Mouse (Mus musculus) kidney, adult 18-20 months (tissue): Measurements from ENCODE around the gene Btbd2.

ENCODE experiments used
- DNase-seq: peaks from one replicate; pipeline ENCODE4 v3.0.0; 2021

Gene Btbd2

DNA sequence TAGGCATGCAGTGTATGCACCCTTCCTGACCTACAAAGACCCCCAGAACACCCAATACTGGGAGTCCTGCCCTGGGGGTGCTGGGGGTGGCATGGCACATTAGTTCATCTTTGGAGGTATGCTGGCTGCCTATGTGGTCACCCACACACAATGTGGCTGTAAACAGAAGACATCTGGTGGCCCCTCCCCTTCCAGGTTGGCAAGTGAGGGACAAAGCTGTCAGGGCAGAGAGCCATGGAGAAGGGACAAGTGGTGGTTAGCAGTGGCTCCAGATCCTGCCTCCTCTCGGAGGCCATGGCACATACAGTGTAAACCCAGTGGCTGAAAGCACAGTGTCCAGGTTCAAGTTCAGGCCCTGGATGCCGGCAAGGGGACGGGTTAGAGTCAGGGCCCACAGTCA is 29.7 kb upstream of the Btbd2 start:
- no peak for DNase-seq

DNA sequence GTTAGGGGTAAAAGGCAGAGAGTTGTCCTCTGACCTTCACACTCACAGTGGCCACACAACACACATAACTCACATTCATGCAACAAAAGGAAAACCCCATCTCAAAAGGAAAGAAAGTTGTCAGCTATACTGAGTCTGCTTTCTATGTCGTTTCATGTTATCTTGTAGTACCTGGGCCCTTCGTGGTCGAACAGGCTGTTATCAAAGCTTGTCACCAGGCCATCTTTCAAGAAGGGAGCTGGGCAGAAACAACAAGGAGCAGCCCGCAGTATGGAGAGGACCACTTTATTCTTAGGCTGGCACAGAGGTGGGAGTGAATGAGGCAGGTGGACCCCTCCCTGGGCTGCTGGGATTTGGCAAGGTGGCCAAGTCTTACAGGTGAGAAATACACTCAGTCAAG is 28.1 kb upstream of the Btbd2 start:
- no peak for DNase-seq

GRCm38 (mm10) chr10:80684214-80684613 is 27.3 kb upstream of the Btbd2 start:
- DNase-seq = peak; percentile 83

DNA sequence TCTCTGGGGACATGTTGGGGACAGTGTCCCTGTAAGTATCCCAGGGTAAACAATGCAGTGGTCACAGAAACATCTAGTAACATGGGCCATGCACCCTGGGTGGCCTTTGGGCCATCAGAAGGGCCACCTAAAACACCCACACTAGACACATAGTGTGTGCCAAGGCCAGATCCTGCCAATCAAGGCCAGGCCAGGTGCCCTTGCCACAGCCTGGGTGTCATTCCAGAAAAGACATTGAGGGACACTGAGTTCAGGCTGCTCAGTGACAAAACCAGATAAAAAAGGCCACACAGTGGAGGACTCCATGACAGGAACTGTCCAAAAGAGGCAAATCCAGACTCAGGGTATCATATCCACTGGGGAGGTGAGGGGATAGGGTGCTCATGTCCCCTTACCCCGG is 26.8 kb upstream of the Btbd2 start:
- DNase-seq = no peak

GRCm38 (mm10) chr10:80682003-80682402 is 25.1 kb upstream of the Btbd2 start:
- DNase-seq = no peak

GRCm38 (mm10) chr10:80680260-80680696 is 23.4 kb upstream of the Btbd2 start:
- DNase-seq = no peak

DNA sequence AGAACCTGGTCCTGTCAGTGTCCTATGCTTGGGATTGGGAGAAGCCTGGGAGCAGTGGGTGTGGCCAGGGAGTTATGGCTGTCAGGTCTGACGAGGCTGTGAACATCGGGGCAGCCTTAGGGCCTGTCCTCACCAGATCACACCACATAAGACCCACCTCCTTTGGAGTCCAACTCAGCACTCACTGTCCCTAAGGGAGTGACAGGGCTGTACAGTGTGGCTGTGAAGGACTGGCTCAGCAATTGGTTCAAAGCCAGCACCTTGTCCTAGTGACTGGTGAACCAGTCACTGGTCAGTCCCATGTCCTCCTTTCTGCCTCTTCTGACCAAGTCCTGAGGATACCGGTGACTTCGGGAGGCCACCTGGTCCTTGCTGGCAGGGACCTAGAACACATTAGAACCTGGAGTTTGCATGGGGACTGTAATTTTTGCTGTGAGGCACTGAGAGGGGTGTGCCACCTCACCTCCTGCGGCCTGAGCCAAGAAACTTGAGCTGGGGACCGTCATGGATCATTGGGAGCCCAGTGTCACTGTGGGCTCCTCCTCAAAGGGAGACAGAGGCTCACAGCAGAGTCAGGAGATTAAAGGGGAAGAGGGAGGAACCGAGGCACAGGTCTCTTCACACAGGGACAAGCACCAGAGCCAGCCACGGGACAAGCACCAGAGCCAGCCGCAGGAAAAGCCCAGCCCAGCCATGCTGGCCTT is 22.8 kb upstream of the Btbd2 start:
- DNase-seq = no peak

DNA sequence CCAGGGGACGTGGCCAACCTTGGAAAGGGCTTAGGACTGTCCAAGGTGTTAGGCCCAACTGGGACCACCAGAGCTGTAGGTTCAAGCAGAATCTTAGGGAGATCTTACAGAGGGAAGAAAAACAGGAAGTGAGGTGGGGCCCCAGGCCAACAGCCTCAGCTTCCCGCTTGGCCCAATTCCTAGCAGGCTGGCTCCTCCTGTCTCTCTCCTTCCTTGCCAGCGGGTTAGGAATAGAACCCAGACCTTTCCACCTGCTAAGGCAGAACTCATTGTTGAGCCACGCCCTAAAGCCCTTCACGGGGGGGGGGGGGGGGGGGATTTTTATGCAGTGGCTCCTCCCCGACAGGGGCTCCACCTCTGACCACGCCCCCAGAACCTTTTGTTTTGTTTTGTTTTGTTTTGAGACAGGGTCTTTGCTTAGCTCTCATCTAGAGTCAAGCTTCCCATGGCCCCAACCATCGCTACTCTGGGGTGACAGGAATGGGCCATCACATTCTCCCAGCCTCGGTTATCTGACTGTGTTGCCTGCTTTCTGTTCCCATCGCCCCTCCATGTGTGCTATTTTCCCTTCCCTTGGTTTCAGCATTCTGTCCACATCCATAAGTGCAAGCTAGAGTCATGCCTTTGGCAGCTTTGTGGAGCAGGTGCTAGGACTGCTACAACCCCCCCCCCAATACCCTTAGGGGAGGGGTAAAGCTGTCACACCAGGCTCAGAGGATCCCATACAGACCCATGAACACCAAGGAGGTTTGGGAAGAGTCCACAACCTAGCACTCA is 21.9 kb upstream of the Btbd2 start:
- no peak for DNase-seq

GRCm38 (mm10) chr10:80677942-80678436 is 21.1 kb upstream of the Btbd2 start, which contains the start of gene Mknk2:
Gene Mknk2 (minus strand): TSS chr10:80678112.
- DNase-seq = peak; percentile 95

- DNase-seq = peak; percentile 58
These were observed 20.4 kb upstream of the Btbd2 start for GRCm38 (mm10) chr10:80677128-80677875.

- peak; percentile 98 for DNase-seq
These were observed 19.5 kb upstream of the Btbd2 start for GRCm38 (mm10) chr10:80676198-80676928.

DNA sequence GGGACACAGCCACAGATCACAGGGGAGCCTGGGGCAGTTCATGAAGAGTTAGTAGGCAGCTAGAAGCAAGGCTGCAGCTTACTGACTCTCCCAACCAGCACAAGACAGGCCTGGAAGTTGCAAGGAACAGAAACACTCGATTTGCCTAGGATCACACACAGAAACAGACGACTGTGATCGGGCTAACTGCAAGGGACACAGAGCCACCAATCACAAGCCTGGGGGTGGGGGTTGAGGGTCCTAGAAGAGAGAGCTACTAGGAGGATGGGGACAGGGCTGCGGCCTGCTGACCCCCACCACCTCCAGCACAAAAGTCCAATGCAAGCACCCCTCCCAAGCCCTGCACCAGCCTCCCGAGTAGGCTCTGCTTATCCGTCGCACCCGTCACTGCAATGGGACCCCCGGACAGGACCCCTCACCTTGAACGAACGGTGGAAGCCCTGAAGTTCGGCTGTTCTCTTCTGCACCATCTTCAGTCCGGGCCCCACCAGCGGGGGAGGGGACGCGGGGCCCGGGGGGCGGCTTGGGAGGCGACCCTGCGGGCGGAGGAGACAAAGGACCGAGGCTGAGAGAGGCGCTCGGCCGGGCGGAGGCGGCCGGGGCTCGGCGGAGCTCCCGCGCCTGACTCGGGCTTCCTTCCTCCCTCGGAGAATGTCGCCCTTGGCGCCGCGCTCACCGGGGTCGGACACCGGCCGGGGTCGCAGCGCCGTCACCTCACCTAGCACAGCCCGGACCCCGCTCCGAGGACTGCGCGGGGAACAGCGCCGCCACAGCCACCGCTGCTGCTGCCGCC is 18.7 kb upstream of the Btbd2 start:
- no peak for DNase-seq

DNA sequence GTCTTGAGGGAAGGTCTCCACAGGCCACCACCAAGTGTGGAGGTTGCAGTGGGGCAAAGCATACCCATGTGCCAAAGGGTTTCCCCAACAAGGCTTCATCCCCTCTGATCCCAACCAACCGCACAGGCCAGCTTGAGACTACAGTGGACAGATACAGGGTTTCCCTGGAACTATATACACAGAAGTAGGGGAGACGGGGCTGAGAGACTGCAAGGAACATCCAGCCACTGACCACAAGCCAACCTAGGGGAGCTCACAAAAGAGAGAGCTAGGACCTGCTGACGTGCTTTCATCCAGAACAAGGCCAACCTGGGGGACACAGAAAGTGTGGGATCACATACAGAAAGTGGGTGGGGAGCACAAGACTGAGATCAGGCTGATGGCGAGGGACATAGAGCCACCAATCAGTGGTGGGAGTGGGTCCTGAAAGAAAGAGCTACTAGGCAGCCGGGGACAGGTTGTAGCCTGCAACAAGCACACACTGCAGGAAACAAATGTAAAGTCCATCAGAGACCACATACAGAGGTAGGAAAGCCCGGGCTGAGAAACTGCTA is 18.1 kb upstream of the Btbd2 start:
- DNase-seq = no peak

DNA sequence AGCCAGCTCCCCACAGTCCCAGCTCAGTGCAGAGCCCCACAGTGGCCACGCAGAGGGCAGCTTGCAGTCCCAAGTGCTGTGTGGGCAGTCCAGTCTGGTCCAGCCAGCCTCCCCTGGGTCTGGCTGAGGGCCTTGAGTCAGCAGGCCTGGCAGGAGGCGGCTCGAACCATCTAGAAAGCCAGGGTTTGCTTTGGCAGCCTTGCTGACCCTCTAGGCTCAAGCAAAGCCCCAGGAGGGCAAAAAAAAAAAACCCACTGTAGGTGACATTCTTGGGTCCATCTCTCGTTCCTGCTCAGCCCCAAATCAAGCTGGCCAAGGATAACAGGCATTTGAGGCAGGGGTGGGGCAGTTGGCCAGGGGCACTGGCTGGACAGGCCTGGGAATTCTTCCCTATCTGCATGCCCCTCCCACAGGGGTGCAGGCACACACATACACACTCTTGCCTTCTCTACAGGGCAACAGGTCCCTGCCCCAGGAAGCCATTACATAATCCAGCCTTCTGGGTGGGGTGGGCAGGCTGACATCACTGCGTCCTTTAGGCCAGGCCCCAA is 17.4 kb upstream of the Btbd2 start:
- peak; percentile 76 for DNase-seq

- DNase-seq = no peak
These were observed 16.8 kb upstream of the Btbd2 start for GRCm38 (mm10) chr10:80673690-80674089.

DNA sequence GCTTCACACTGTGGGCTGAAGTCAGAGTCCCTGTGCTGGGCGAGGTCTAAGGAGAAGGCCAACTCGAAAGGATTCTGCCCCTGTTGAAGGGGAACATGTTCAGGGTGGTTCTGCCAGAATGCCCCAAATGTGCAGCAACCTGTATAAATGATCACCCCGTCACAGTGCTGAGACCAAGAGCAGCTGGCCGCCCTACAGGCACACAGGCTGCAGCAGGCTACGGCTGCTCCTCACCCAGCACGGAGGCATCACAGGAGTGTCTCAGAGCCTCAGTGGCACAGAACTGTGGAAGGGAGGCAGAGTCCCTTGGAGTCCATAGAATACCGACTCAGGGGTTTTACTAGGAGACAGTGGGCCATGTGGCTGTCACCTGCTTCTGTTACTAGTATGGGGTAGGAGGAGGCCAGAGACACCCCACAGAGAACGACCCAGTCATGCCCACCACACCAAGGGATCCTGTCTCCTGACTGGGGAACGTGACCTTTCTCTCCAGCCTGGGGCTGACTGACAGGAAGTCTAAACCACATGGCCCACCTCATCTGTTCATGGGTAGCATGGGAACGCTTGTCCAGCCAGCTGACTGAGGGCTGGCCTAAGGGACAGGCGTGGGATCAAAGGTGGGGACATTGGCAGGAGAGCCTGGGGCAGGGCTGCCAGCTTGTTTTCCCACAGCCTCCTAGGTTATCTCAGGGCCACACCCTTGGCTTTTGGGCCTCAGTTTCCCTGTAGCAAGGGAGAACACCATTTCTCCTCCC is 15.2 kb upstream of the Btbd2 start:
- no peak for DNase-seq

- no peak for DNase-seq
These were observed 14.4 kb upstream of the Btbd2 start for GRCm38 (mm10) chr10:80671251-80671650.

GRCm38 (mm10) chr10:80670531-80670930 is 13.7 kb upstream of the Btbd2 start:
- DNase-seq = no peak

- DNase-seq = peak; percentile 95
These were observed 13.0 kb upstream of the Btbd2 start for GRCm38 (mm10) chr10:80669737-80670485.

DNA sequence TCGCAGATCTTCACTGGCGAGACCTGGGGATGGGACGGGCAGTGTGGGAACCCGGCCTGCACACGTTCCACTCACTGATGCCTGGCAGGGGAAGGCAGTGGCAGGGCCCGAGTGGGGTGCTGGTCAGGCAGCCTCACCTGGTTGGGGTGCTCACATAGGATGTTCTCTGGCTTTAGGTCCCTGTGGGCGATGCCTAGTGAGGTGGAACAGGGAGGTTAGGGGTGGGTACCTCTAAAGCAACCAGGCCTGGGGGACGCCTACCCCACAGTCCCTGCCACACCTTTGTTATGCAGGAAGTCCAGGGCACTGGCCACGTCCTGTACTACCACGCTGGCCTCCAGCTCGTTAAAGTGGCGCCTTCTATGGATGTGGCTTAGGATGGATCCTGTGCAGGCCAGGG is 12.1 kb upstream of the Btbd2 start:
- DNase-seq = no peak
